Mouse (Mus musculus): Measurements from ENCODE around the gene Rapgef4. TPM values are rescaled to one million over a fixed set of nuclear protein-coding genes. Genes with fewer than 3 reads are reported as not detected.

Rapgef4 gene
- total and polyA plus RNA-seq, 2 experiments from 2014 or later = 48.5 to 78.6 TPM

DNA sequence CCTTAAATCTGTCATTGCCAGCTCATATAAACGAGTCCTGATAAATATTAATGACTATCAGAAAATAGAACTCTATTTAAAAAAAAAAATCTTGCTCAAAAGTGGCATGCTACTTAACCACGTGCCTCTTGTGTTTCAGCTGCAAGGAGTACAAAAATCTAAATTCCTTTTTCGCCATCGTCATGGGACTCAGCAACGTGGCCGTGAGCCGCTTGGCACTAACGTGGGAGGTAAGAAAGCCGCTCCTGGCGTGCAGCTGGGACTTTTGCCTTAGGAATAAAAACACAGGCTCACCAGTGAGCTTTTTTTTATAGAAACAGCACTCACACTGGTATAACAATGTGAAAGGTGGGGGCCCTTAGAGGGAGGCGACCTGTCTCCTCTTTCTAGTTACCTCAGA is 257.9 kb downstream of the Rapgef4 start:
- 43% methylated on average over 11 of the region's 11 CpGs for WGBS
- peaks cover 6% of the 10 kb centered on the region; the same call in 1 of the 2 replicates for H3K4me1 ChIP-seq (ENCODE audit: insufficient read depth, low read length)
- no peak overlapping the region for H3K27ac ChIP-seq (ENCODE audit: low read depth, low read length)
- H3K9ac ChIP-seq (replicated peaks; ENCODE audit: low read length, poor library complexity, severe bottlenecking) = no peak overlapping the region
- ATAC-seq (ENCODE audit: low FRiP score) (no peak), DNase-seq (ENCODE audit: low spot score) (no peak)
- H3K27me3 ChIP-seq (ENCODE audit: insufficient read depth, low read length) = peaks cover 2% of the 10 kb centered on the region; the same call in 1 of the 2 replicates
- TF ChIP-seq CTCF (IDR thresholded peaks at IDR 0.05) = no peak
- H3K4me2 ChIP-seq (ENCODE audit: low read depth, low read length, poor library complexity, severe bottlenecking) = no peak overlapping the region
- no peak overlapping the region for H3K4me3 ChIP-seq (ENCODE audit: low read depth, low read length)
- H3K9me3 ChIP-seq (ENCODE audit: low read length) = no peaks in the 10 kb centered on the region
- 0 out of 2 replicates have a peak, but pooled peaks cover 3% of the 10 kb centered on the region for H3K36me3 ChIP-seq (ENCODE audit: insufficient read depth, low read length)

DNA sequence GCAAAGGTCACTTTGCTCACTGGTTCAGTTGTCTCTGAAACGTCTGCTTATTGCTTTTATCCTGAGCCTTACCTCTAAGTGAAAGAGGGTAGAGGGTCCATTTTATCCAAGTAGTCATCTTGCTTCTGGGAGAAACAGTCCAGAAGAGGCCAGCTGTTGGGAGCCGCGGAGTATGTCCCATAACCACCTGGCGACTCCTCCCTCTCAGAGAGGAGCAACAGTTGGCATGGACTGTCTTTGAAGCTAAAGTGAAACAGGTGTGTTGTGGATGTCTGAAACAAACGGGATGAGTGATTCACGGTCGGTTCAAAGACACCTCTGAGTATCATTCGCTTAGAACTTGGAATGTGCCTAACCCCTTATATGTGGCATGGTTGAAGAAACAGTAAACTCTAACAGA is 258.4 kb downstream of the Rapgef4 start:
- H3K27ac ChIP-seq (ENCODE audit: low read depth, low read length) = no peak overlapping the region
- no peak for TF ChIP-seq CTCF (IDR thresholded peaks at IDR 0.05)
- 90% methylated on average over 8 of the region's 8 CpGs for WGBS
- H3K4me2 ChIP-seq (ENCODE audit: low read depth, low read length, poor library complexity, severe bottlenecking) = no peak overlapping the region
- ATAC-seq (ENCODE audit: low FRiP score) = no peak
- peaks cover 2% of the 10 kb centered on the region; the same call in 1 of the 2 replicates for H3K27me3 ChIP-seq (ENCODE audit: insufficient read depth, low read length)
- no peak overlapping the region for H3K9ac ChIP-seq (replicated peaks; ENCODE audit: low read length, poor library complexity, severe bottlenecking)
- DNase-seq (ENCODE audit: low spot score) = no peak
- H3K9me3 ChIP-seq (ENCODE audit: low read length) = no peaks in the 10 kb centered on the region
- H3K4me3 ChIP-seq (ENCODE audit: low read depth, low read length) = no peak overlapping the region
- peaks cover 6% of the 10 kb centered on the region; the same call in 1 of the 2 replicates for H3K4me1 ChIP-seq (ENCODE audit: insufficient read depth, low read length)
- H3K36me3 ChIP-seq (ENCODE audit: insufficient read depth, low read length) = 0 out of 2 replicates have a peak, but pooled peaks cover 8% of the 10 kb centered on the region

DNA sequence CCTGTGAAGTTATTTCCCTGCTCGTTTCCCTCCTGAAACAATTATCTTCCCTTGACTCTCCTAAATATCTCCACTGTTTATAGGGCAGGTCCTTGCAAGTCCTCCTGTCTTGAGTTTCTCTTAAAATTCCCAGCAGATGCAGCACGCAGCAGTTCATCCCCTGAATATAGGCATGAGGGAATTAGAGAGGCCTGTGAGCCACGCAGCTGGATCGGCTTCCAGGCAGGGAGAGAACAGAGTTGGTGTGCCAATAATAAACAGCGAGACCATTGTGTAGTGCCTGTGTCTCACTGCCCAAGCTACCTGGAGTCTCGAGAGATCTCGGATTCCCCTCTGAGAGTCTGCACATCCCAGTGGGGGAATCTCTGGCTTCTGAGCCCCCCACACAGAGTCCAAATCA is 259.0 kb downstream of the Rapgef4 start:
- Histone ChIP-seq H3K9me3 (ENCODE audit: low read length) (no peaks in the 10 kb centered on the region), H3K4me3 (ENCODE audit: low read depth, low read length) (no peak overlapping the region), H3K27me3 (ENCODE audit: insufficient read depth, low read length) (peaks cover 2% of the 10 kb centered on the region; the same call in 1 of the 2 replicates), H3K4me1 (ENCODE audit: insufficient read depth, low read length) (peaks cover 6% of the 10 kb centered on the region; the same call in 1 of the 2 replicates), H3K27ac (ENCODE audit: low read depth, low read length) (no peak overlapping the region), H3K36me3 (ENCODE audit: insufficient read depth, low read length) (0 out of 2 replicates have a peak, but pooled peaks cover 9% of the 10 kb centered on the region), H3K4me2 (ENCODE audit: low read depth, low read length, poor library complexity, severe bottlenecking) (no peak overlapping the region), H3K9ac (replicated peaks; ENCODE audit: low read length, poor library complexity, severe bottlenecking) (no peak overlapping the region)
- WGBS = 63% methylated on average over 7 of the region's 7 CpGs
- DNase-seq (ENCODE audit: low spot score) (no peak), ATAC-seq (ENCODE audit: low FRiP score) (no peak)
- no peak for TF ChIP-seq CTCF (IDR thresholded peaks at IDR 0.05)

DNA sequence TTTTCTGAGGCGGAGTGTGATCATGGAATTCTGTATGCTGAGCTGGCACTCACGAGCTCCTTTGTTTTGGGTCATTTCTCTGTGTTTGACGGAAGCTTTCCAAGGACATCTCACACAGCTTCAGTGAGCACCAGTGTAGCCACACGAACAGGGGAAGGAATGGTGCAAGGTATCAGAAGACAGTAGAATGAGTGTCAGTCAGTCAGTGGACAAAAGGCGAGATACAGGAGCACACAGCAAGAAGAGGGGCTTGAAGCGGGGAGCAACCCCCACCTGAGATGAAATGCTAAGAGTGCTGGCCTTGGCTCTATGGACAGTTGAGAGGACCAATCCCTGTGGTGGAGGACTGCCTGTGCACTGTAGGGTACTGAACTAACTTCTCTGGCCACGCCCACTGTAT is 259.7 kb downstream of the Rapgef4 start:
- H3K27me3 ChIP-seq (ENCODE audit: insufficient read depth, low read length) = peaks cover 2% of the 10 kb centered on the region; the same call in 1 of the 2 replicates
- no peaks in the 10 kb centered on the region for H3K9me3 ChIP-seq (ENCODE audit: low read length)
- no peak for TF ChIP-seq CTCF (IDR thresholded peaks at IDR 0.05)
- 82% methylated on average over 7 of the region's 7 CpGs for WGBS
- no peak for ATAC-seq (ENCODE audit: low FRiP score)
- H3K4me1 ChIP-seq (ENCODE audit: insufficient read depth, low read length) = 0 out of 2 replicates have a peak, but pooled peaks cover 2% of the 10 kb centered on the region
- no peak overlapping the region for H3K27ac ChIP-seq (ENCODE audit: low read depth, low read length)
- no peak overlapping the region for H3K4me2 ChIP-seq (ENCODE audit: low read depth, low read length, poor library complexity, severe bottlenecking)
- no peak overlapping the region for H3K4me3 ChIP-seq (ENCODE audit: low read depth, low read length)
- H3K36me3 ChIP-seq (ENCODE audit: insufficient read depth, low read length) = 0 out of 2 replicates have a peak, but pooled peaks cover 9% of the 10 kb centered on the region
- H3K9ac ChIP-seq (replicated peaks; ENCODE audit: low read length, poor library complexity, severe bottlenecking) = no peak overlapping the region
- no peak for DNase-seq (ENCODE audit: low spot score)

DNA sequence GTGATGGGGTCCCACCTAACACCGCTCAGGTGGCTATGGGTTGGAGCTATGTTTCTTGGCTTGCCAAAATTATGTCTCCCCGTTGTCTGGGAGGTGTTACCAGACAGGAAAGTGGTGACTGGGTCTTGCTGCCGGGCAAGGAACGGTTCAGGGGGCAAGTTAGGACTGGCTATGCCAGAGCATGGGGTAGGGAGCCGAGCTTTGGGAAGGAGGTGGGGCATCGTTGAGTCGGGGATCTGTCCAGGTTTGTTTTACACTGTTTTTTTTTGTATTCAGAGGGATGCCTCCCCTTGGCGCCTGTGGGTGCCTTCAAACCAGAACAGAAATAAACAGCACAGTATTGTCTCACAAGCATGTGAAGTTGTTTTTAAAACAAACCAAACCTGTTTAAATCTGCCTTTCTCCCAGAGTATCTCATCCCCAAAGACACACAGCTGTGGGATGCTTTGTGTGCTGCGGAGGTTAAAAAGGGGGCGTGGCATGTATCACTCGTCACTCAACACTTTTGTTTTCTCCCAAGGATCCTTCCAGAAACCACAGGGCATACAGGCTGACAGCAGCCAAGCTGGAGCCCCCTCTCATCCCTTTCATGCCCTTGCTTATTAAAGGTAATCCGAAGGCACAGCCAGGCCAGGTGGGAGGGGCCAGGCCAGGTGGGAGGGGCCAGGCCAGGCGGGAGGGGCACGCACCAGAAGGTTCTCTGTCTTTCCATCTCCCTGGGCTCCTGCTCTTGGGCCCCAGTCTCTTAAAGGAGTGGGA is 260.9 kb downstream of the Rapgef4 start:
- Histone ChIP-seq H3K4me1 (ENCODE audit: insufficient read depth, low read length) (no peaks in the 10 kb centered on the region), H3K4me3 (ENCODE audit: low read depth, low read length) (no peak overlapping the region), H3K36me3 (ENCODE audit: insufficient read depth, low read length) (0 out of 2 replicates have a peak, but pooled peaks cover 9% of the 10 kb centered on the region), H3K9me3 (ENCODE audit: low read length) (no peaks in the 10 kb centered on the region), H3K27ac (ENCODE audit: low read depth, low read length) (no peak overlapping the region), H3K4me2 (ENCODE audit: low read depth, low read length, poor library complexity, severe bottlenecking) (no peak overlapping the region), H3K27me3 (ENCODE audit: insufficient read depth, low read length) (peaks cover 2% of the 10 kb centered on the region; the same call in 1 of the 2 replicates), H3K9ac (replicated peaks; ENCODE audit: low read length, poor library complexity, severe bottlenecking) (no peak overlapping the region)
- TF ChIP-seq CTCF (IDR thresholded peaks at IDR 0.05) = no peak
- DNase-seq (ENCODE audit: low spot score) (no peak), ATAC-seq (ENCODE audit: low FRiP score) (no peak)
- WGBS = 56% methylated on average over 14 of the region's 14 CpGs
